Mouse (Mus musculus) lung, adult 2 months (tissue): ENCODE data around the gene Arhgap28.

Experiments used
- CTCF ChIP-seq: fragments of 200-500 bp; IDR thresholded peaks from 2 replicates; pipeline ENCODE4 v1.5.1; 2011; ENCODE audit warnings: mild to moderate bottlenecking, low read length, control low read depth; ENCODE audit not compliant: insufficient read depth
- POLR2A ChIP-seq: fragments of 200-500 bp; IDR thresholded peaks from 2 replicates; pipeline ENCODE4 v1.6.1; 2011; ENCODE audit warnings: low read depth, mild to moderate bottlenecking, control low read depth, low read length, borderline replicate concordance; ENCODE audit errors: extremely low read depth

- TF ChIP-seq CTCF (no peak), POLR2A (no peak)
Measured at GRCm38 (mm10) chr17:67988920-67989621, 14.8 kb downstream of the Arhgap28 start.
